In genomic region chr6:73055347-73055746, GRCm38 (mm10) we compare ENCODE assay signal across 8 mouse cellular contexts.
"Had no signal": no experiment of that assay in that cellular context is flagged by ENCODE, and none has a peak within 500 bp of the region (broad histone marks: within the 10 kb centered on the region; RNA-seq: fewer than 3 reads in every experiment).

No protein-coding gene starts in this region.

- DNase-seq: kidney, adult 2 months; kidney, postnatal 25 days; lung, adult 2 months; lung, postnatal 36 days; thymus, postnatal 4 days had no signal

- ATAC-seq: intestine, embryonic 16.5 days; lung, postnatal 0 days; midbrain, embryonic 13.5 days had no signal
